Mouse (Mus musculus): ENCODE measurements around the gene Gm21411.
"Not testable (repeated sequence)": the region's sequence is repeated elsewhere in the genome, so short reads cannot be mapped to it uniquely, and the experiment has no call there.

Gm21411 gene

DNA sequence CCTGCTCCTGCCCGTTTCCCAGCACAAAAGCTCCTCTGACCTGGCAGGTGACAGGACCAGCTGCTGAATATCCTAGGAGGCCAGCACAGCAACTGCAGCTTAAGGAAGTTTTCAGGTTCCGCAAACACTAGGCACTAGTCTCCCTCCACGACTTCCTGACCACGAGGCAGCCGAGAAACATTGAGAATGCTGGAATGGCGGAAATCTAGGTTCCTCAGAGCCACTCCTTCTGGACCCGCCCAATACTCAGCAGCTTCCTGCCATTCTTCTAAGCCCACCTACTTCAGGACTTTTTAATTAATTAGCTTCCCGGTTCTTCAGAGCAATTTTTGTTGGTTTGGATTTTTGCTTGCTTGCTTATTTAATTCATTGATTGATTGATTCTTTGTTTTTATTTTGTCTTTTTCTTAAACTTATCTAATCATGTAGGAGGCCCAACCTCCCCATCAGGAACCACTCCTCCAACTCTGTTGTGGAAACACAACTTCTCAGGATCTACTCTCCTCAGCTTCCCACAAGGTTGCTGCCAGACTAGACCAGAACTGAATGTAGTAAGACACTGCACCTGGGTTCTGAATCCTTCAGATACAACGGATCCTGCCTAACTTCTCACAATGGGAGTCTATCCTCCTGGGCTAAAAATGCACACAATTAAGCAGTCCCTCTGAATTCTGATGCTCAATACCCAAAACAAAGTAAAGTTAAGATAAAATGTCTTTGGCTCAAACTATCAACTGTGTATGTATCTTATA, at the start of gene Gm21411:
Gene Gm21411, minus strand, starts transcription at position 205 of the 752 bp plus-strand sequence.
- not testable (repeated sequence) for DNase-seq (ENCODE audit: low spot score)

DNA sequence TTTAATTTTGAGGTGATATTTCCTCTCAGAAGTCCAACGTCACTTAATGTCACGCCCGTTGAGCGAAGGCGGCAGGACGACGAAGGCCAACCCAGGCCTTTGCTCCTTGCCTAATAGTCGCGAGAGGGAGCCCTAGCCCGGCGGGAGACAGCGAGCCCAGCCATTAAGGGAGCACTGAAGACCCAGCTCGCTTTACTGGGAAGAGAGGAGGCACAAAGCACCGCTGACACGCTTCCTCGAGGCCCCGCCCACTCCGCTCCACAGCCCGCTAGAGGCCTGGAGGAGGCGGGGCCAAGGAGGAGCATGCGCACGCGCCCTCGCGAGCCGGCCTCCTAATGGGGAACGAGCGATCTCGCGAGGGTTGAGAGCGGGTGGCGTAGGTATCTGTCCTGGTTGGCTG, 32.3 kb upstream of the Gm21411 start:
- not testable (repeated sequence) for DNase-seq (ENCODE audit: low spot score)

DNA sequence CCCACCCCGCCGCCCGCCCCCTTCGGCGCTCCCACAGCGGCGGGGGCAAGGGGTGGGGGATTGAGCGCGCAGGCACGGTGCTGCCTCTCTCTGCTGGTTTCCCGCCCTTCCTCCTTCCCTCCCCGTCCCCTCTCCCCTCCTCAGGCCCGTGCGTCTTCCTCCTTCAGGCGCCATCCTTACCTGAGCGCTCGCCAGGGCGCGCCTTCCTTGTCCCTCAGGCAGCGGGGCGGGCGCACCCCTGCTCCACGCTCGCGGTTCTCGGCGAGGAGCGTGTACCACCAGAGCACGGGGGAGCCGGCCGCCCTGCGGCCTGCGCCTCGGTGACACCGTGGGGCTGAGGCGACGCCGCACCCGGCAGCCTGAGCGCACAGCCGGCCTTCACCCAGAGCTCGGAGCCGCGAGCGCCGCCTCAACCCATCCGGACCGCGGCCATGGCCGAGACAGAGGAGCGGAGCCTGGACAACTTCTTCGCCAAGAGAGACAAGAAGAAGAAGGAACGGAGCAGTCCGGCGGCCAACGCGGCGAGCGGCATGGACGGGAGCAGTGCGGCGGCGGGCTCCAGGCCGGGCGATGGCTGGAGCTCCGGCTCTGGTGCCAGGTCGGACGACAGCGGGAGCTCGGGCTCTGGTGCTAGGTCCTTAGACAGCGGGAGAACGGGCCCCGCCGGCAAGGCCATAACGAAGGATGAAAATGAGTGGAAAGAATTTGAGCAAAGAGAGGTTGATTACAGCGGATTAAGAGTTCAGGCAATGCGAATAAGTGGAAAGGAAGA, 23.1 kb upstream of the Gm21411 start:
- no peak for DNase-seq (ENCODE audit: low spot score)

DNA sequence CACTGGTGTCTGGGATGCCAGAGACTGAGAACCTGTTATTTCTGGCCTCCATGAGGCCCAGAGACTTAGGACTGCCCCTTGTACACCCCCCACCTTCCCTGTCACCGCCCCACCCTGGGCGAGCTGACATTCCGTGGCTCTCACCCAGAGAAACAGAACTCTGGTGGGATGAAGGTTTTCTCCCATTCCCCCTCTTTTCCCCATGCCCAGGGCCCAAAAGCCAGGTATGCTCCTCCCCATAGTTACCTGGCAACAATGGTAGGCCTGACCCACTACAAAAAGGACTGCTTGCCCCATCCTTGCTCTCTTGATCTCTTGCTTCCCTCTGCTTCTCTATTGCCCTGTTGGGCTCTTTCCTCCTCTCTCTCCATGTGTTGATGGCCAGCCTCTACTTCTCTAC, 5.8 kb upstream of the Gm21411 start:
- DNase-seq (ENCODE audit: low spot score), result no peak

DNA sequence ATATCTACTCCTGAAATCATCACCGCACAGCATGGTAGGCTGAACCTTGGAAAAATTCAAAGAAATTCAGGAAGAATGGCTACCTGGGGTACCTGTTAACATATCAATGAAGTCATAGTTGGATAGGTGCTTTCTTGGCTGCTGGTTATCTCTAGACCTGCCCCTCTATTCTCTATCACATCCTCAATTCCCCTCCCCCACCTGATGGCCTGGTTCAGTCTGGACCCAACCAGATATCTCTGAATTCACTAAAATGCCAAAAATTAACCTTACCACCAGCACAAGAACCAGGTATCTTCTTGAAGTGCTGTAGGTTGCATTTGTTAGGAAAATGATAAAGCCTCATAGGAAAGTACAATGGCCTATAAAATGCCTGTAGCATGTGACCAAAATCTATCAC, 1.3 kb downstream of the Gm21411 start:
- DNase-seq (ENCODE audit: low spot score), result not testable (repeated sequence)

DNA sequence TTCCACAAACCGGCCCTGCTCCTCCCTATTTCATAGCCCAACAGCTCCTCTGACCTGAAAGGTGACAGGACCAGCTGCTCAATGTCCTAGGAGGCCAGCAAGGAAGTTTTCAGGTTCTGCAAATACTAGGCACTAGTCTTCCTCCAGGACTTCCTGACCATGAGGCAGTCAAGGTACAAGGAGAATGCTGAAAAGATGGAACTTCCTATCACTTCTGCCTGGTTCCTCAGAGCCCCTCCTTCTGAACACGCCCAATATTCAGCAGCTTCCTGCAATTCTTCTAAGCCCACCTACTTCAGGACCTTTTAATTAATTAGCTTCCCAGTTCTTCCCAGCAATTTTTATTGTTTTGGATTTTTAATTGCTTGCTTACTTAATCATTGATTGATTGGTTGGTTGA, 4.6 kb downstream of the Gm21411 start:
- not testable (repeated sequence) for DNase-seq (ENCODE audit: low spot score)

DNA sequence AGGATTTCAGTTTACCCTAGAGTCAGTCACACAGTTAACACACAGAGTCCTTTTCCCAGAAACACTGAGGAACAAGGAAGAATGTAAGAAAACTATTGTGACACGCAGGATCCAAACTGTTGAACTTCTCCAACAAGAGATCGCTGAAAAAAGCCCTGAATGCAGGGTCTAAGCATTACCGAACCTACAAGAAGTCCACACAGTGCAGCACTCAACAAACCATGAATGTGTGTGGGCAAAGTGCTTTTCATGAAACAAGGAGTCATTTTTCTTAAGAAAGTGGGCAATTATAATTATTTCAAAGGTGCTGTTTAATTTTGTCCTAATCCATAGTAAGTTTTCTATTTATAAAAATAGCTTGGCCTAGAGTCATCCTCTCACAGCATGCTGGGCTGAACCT, 6.3 kb downstream of the Gm21411 start:
- DNase-seq (ENCODE audit: low spot score), result not testable (repeated sequence)
